Mouse (Mus musculus): ENCODE measurements around the gene Scnn1b.

Scnn1b gene

GRCm38 (mm10) chr7:121864858-121865585 is at the start of gene Scnn1b:
Gene Scnn1b (plus strand): TSS chr7:121865038.
- no peaks in the 10 kb centered on the region for H3K36me3 ChIP-seq (ENCODE audit: control insufficient read depth, insufficient read depth, low read length, poor library complexity, severe bottlenecking)
- no peak for DNase-seq (ENCODE audit: low read depth, low spot score)
- H3K27me3 ChIP-seq (ENCODE audit: control insufficient read depth, insufficient read depth, low read length, poor library complexity, severe bottlenecking), result no peaks in the 10 kb centered on the region

GRCm38 (mm10) chr7:121821632-121822031 is 43.2 kb upstream of the Scnn1b start:
- Histone ChIP-seq H3K36me3 (ENCODE audit: control insufficient read depth, insufficient read depth, low read length, poor library complexity, severe bottlenecking) (no peaks in the 10 kb centered on the region), H3K27me3 (ENCODE audit: control insufficient read depth, insufficient read depth, low read length, poor library complexity, severe bottlenecking) (no peaks in the 10 kb centered on the region)
- no peak for DNase-seq (ENCODE audit: low read depth, low spot score)

- H3K36me3 ChIP-seq (ENCODE audit: control insufficient read depth, insufficient read depth, low read length, poor library complexity, severe bottlenecking), result no peaks in the 10 kb centered on the region
- no peaks in the 10 kb centered on the region for H3K27me3 ChIP-seq (ENCODE audit: control insufficient read depth, insufficient read depth, low read length, poor library complexity, severe bottlenecking)
- no peak for DNase-seq (ENCODE audit: low read depth, low spot score)
Observed at GRCm38 (mm10) chr7:121828481-121828880, 36.4 kb upstream of the Scnn1b start.

- DNase-seq (ENCODE audit: low read depth, low spot score), result peak; percentile 3
- Histone ChIP-seq H3K27me3 (ENCODE audit: control insufficient read depth, insufficient read depth, low read length, poor library complexity, severe bottlenecking) (no peaks in the 10 kb centered on the region), H3K36me3 (ENCODE audit: control insufficient read depth, insufficient read depth, low read length, poor library complexity, severe bottlenecking) (no peaks in the 10 kb centered on the region)
Observed at GRCm38 (mm10) chr7:121835392-121835791, 29.4 kb upstream of the Scnn1b start.

- no peak for DNase-seq (ENCODE audit: low read depth, low spot score)
- Histone ChIP-seq H3K36me3 (ENCODE audit: control insufficient read depth, insufficient read depth, low read length, poor library complexity, severe bottlenecking) (no peaks in the 10 kb centered on the region), H3K27me3 (ENCODE audit: control insufficient read depth, insufficient read depth, low read length, poor library complexity, severe bottlenecking) (no peaks in the 10 kb centered on the region)
Observed at GRCm38 (mm10) chr7:121836827-121837226, 28.0 kb upstream of the Scnn1b start.

- no peaks in the 10 kb centered on the region for H3K27me3 ChIP-seq (ENCODE audit: control insufficient read depth, insufficient read depth, low read length, poor library complexity, severe bottlenecking)
- DNase-seq (ENCODE audit: low read depth, low spot score), result no peak
- H3K36me3 ChIP-seq (ENCODE audit: control insufficient read depth, insufficient read depth, low read length, poor library complexity, severe bottlenecking), result no peaks in the 10 kb centered on the region
Observed at GRCm38 (mm10) chr7:121840810-121841209, 24.0 kb upstream of the Scnn1b start.

GRCm38 (mm10) chr7:121842234-121842633 is 22.6 kb upstream of the Scnn1b start:
- Histone ChIP-seq H3K27me3 (ENCODE audit: control insufficient read depth, insufficient read depth, low read length, poor library complexity, severe bottlenecking) (no peaks in the 10 kb centered on the region), H3K36me3 (ENCODE audit: control insufficient read depth, insufficient read depth, low read length, poor library complexity, severe bottlenecking) (no peaks in the 10 kb centered on the region)
- no peak for DNase-seq (ENCODE audit: low read depth, low spot score)

GRCm38 (mm10) chr7:121845964-121846363 is 18.9 kb upstream of the Scnn1b start:
- Histone ChIP-seq H3K36me3 (ENCODE audit: control insufficient read depth, insufficient read depth, low read length, poor library complexity, severe bottlenecking) (no peaks in the 10 kb centered on the region), H3K27me3 (ENCODE audit: control insufficient read depth, insufficient read depth, low read length, poor library complexity, severe bottlenecking) (no peaks in the 10 kb centered on the region)
- no peak for DNase-seq (ENCODE audit: low read depth, low spot score)

- no peak for DNase-seq (ENCODE audit: low read depth, low spot score)
Observed at GRCm38 (mm10) chr7:121848537-121849168, 16.2 kb upstream of the Scnn1b start.

GRCm38 (mm10) chr7:121857177-121857884 is 7.5 kb upstream of the Scnn1b start:
- H3K27me3 ChIP-seq (ENCODE audit: control insufficient read depth, insufficient read depth, low read length, poor library complexity, severe bottlenecking), result no peaks in the 10 kb centered on the region
- no peaks in the 10 kb centered on the region for H3K36me3 ChIP-seq (ENCODE audit: control insufficient read depth, insufficient read depth, low read length, poor library complexity, severe bottlenecking)
- DNase-seq (ENCODE audit: low read depth, low spot score), result no peak

More at GRCm38 (mm10) chr7:121848537-121849168, 16.2 kb upstream of the Scnn1b start:
- Histone ChIP-seq H3K36me3 (ENCODE audit: control insufficient read depth, insufficient read depth, low read length, poor library complexity, severe bottlenecking) (no peaks in the 10 kb centered on the region), H3K27me3 (ENCODE audit: control insufficient read depth, insufficient read depth, low read length, poor library complexity, severe bottlenecking) (no peaks in the 10 kb centered on the region)

- DNase-seq (ENCODE audit: low read depth, low spot score), result no peak
- H3K36me3 ChIP-seq (ENCODE audit: control insufficient read depth, insufficient read depth, low read length, poor library complexity, severe bottlenecking), result no peaks in the 10 kb centered on the region
Observed at GRCm38 (mm10) chr7:121858939-121859338, 5.9 kb upstream of the Scnn1b start.

GRCm38 (mm10) chr7:121871631-121872030 is 6.8 kb downstream of the Scnn1b start:
- H3K36me3 ChIP-seq (ENCODE audit: control insufficient read depth, insufficient read depth, low read length, poor library complexity, severe bottlenecking), result no peaks in the 10 kb centered on the region
- DNase-seq (ENCODE audit: low read depth, low spot score), result peak; percentile 12
- H3K27me3 ChIP-seq (ENCODE audit: control insufficient read depth, insufficient read depth, low read length, poor library complexity, severe bottlenecking), result no peaks in the 10 kb centered on the region

More at GRCm38 (mm10) chr7:121858939-121859338, 5.9 kb upstream of the Scnn1b start:
- H3K27me3 ChIP-seq (ENCODE audit: control insufficient read depth, insufficient read depth, low read length, poor library complexity, severe bottlenecking), result no peaks in the 10 kb centered on the region

- no peak for DNase-seq (ENCODE audit: low read depth, low spot score)
- Histone ChIP-seq H3K27me3 (ENCODE audit: control insufficient read depth, insufficient read depth, low read length, poor library complexity, severe bottlenecking) (no peaks in the 10 kb centered on the region), H3K36me3 (ENCODE audit: control insufficient read depth, insufficient read depth, low read length, poor library complexity, severe bottlenecking) (no peaks in the 10 kb centered on the region)
Observed at GRCm38 (mm10) chr7:121873998-121874397, 9.2 kb downstream of the Scnn1b start.

- Histone ChIP-seq H3K27me3 (ENCODE audit: control insufficient read depth, insufficient read depth, low read length, poor library complexity, severe bottlenecking) (no peaks in the 10 kb centered on the region), H3K36me3 (ENCODE audit: control insufficient read depth, insufficient read depth, low read length, poor library complexity, severe bottlenecking) (no peaks in the 10 kb centered on the region)
- no peak for DNase-seq (ENCODE audit: low read depth, low spot score)
Observed at GRCm38 (mm10) chr7:121874784-121875183, 9.9 kb downstream of the Scnn1b start.

- H3K27me3 ChIP-seq (ENCODE audit: control insufficient read depth, insufficient read depth, low read length, poor library complexity, severe bottlenecking), result 0 out of 2 replicates have a peak, but pooled peaks cover 1% of the 10 kb centered on the region
- no peak for DNase-seq (ENCODE audit: low read depth, low spot score)
- no peaks in the 10 kb centered on the region for H3K36me3 ChIP-seq (ENCODE audit: control insufficient read depth, insufficient read depth, low read length, poor library complexity, severe bottlenecking)
Observed at GRCm38 (mm10) chr7:121880246-121880645, 15.4 kb downstream of the Scnn1b start.

Measured in splenic B cell, adult 2 months (primary cell).